Mouse (Mus musculus) kidney, adult 8-10 months (tissue): ENCODE results near the gene Cadm1.

Source experiments
- DNase-seq, 2 experiments: peaks; one replicate each; pipeline ENCODE4 v3.0.0; 2022

Gene Cadm1

DNA sequence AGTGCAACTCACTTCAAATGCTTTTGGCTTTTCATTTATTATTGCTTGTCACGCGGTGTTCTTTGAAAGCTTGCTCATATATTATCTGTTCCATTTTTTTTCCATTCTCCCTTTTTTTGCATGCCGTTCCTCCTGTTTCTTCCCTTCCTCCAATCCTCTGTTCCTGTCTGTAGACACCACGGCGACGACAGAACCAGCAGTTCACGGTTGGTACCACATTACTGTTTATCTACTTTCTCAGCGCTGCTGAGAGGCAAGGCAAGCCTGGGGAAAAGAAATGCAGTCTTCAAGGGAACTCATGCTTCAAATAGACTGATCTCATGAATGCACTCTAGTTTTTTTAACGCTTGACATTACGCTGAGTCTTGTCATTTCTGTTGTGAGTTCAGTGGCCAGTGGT lies 299.2 kb downstream of the Cadm1 start:
- DNase-seq = no peak

- DNase-seq = no peak
These were observed 299.9 kb downstream of the Cadm1 start for GRCm38 (mm10) chr9:47829846-47830245.

GRCm38 (mm10) chr9:47831412-47831811 lies 301.4 kb downstream of the Cadm1 start:
- no peak for DNase-seq

DNA sequence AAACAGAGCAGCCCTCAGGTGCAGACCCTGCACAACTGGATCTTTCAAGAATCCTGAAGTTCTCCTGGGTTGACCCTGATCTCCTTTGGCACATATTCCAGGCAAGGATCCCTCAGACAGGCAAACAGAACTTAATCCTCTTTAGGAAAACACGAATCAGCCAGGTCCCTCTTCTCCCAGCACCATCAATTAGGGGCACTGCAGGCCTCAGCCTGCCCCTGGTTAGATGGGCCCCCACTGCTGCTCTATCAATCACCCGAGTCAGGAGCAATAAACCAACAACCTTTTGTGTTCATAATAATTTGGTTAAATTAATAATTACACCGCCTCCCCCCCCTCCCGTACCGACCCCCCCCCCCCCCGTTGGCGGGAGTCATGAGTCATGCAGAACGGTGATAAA lies 308.2 kb downstream of the Cadm1 start:
- no peak for DNase-seq

DNA sequence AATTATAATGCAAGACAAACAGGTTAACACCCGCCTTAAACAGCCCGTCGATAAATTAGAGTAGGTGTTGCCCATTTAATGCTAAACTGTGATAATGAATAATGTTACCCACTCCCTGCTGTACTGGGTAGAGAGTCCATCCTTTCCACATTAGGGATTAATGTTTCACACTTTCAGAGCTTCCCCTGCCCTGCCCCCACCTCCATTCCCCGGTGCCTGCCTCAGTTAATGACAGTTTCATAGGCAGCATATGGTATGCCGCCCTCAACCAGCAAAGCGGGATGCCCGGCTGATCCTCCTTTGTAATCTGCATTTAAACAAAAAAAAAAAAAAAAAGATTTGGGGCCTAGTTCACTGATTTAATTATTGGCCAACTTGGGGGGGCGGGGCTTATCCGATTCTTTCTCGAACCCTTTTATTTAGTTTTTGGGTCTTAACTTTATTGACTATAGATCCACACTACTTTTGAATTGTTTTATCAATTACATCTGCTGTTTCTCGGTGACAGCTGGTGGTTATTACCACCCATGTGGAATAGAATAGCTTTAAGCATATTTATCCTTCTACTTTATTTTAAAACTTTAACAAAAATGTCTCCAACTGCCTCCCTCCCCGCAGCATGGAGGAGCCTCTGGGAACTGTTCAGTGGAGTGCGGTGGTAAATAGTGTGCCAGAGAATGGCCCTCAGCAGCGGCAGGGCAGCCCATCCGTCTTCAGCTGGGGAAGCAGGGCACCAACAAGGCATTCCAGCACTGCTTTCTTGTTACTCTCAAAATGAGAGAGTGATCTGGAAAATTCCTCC lies 309.1 kb downstream of the Cadm1 start:
- no peak for DNase-seq

GRCm38 (mm10) chr9:47839692-47840025 lies 309.7 kb downstream of the Cadm1 start:
- DNase-seq = no peak

GRCm38 (mm10) chr9:47843328-47843727 lies 313.4 kb downstream of the Cadm1 start:
- no peak for DNase-seq

DNA sequence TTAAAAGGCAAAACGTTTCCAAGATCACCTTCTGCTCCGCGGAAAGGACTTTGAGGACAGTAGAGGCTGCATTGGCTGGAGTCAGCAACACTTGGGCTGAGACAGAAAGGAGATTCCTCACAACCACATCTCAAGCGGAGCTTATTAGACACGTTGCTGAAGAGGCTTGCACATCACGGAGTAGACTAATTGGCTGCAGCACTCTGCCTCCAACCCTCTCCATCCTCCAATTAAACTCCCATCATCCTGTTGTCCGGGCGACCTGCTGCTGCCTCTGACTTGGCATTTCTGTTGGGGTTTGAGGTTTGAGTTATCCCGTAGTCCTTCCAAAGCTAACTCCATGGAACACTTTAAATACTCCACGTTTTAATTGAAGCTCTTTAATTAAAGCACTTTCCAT lies 316.3 kb downstream of the Cadm1 start:
- DNase-seq = no peak

GRCm38 (mm10) chr9:47846926-47847325 lies 317.0 kb downstream of the Cadm1 start:
- DNase-seq = no peak

- no peak for DNase-seq
These were observed 317.8 kb downstream of the Cadm1 start for GRCm38 (mm10) chr9:47847797-47848196.

GRCm38 (mm10) chr9:47848745-47849144 lies 318.8 kb downstream of the Cadm1 start:
- DNase-seq = no peak

GRCm38 (mm10) chr9:47856311-47856710 lies 326.3 kb downstream of the Cadm1 start:
- DNase-seq = no peak

DNA sequence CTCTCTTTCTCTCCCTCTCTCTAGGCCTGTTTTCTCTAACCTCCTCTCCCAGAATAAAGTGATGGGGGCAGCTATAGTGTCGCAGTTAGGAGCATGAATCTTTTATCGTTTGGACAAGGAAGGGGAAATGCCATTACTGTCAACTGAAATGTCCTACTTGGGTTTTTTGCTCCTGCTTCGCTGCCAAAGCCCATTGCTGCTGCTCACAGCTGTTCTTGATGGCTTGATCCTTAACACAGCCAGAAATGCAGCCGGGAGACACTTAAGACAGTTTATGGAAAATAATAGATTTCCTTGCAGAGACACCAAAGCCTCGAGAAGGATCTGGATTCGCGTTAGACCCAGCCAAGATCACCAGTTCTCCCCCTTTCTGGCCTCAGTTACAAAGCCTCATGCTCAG lies 327.3 kb downstream of the Cadm1 start:
- no peak for DNase-seq

- no peak for DNase-seq
These were observed 328.2 kb downstream of the Cadm1 start for GRCm38 (mm10) chr9:47858134-47858533.

DNA sequence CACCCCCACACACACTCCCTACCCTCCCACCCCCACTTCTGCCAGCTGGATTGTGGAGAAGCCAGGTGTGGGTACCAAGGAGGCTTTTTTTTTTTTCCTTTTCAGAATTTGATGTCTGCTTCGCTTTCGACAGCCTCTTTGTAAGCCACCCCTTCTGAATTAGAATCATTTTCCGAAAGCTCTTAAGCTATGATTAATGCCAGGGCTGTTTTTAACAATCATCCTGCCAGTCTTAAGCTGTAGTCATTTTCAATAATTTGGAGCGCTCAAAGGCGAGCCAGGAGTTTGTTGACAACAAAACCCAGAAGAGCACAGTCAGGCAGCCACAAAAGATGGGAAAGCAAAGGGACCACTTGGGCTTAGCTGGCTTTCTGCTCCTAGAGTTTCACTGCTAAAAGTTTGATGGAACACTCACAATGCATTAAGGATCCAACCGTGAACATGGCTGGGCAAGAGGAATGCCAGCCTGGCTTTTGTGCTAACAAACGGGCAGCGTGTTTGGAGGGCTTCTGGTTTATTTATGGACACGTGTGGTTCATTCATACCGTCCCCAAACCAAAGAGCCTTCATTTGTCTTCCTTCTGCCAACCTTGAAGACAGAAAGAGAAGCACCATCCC lies 328.9 kb downstream of the Cadm1 start:
- DNase-seq = no peak

GRCm38 (mm10) chr9:47860994-47861393 lies 331.0 kb downstream of the Cadm1 start:
- no peak for DNase-seq

- DNase-seq = no peak
These were observed 331.8 kb downstream of the Cadm1 start for GRCm38 (mm10) chr9:47861783-47862182.

DNA sequence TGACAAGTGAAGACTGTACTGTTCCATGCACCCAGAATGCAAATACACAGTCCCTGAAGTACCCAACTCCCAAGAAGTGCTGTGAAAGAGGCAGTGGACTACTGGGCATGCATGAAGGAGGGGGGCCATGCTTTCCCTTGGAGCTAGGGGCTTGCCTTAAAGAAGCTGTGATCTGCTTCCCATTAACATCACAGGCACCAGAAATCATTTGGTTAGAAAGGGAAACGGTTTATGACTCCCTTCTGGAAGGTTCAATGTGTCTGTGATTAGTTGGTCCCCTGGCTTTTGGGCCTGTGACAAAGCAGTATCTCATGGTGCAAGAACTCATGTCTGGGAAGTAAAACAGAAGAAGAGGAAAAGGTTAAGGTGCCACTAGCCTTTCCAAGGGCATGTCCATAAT lies 336.0 kb downstream of the Cadm1 start:
- DNase-seq = no peak

DNA sequence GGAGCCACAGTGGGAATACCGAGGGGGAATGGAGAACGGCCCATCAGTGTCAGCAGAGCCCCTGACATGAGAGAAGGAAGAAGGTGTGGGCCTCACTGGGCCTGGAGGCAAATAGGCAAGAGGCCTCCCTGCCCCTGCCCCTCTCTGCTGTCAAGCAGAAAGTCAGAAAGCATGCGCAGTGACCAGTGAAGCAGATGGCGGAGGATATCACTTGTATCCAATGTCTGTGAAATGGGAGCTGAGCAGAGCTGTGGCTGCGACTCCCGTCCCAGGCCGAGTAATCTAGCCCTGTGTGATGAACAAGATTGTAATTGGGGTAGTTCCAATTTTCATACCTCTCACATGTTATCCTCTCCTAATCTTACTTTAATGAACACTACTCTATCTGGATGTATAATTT lies 337.5 kb downstream of the Cadm1 start:
- no peak for DNase-seq

GRCm38 (mm10) chr9:47869661-47870060 lies 339.7 kb downstream of the Cadm1 start:
- DNase-seq = no peak

DNA sequence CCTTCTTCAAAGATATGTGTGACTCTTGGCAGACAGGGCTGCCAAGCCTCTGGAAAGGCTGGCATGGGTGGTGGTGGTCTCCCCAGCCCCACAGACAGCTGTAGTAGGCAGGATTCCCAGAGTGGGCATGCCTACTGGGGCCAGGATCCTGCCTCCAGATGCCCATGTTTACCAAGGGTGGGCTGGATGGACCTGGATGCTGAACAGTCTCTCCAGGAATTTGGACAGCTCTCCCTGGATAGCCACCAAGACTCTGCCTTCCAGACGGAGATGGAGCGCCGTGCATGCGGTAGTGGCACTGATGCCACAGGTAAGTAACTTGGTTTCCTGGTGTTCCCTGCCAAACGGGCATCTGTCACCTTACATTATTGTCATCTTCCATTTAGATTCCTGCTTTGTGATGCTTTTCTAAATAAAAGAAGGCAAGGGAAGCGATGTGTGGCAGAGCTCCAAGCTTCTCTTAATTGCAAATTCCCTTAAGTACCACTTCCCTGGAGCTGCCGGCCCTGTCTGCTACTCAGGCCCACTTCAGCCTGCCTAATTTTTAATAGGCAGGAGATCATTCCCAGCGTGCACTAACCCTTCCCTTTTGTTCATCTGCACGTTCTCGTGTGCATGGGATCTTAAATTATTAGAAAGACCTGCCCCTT lies 346.7 kb downstream of the Cadm1 start:
- DNase-seq = no peak

- no peak for DNase-seq
These were observed 350.2 kb downstream of the Cadm1 start for GRCm38 (mm10) chr9:47880171-47880570.

DNA sequence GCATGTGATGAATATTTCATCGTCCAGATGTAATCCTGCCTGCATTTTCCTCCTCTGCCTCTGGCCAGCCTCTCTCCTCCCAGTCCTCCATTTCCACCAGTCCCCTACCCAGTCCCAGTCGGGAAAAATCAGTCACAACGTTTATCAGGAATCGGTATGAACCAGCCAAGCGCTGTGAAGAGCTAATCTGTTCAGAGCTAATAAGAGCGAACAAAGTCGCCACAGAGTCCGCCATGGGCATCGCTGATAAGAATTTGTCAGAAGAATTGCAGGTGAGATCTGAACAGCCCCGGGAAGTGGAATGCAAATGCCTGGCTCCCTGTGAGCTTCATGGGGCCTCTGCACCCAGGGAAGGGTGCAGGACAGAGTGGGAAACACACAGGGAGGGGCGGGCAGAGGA lies 352.4 kb downstream of the Cadm1 start:
- DNase-seq = no peak

DNA sequence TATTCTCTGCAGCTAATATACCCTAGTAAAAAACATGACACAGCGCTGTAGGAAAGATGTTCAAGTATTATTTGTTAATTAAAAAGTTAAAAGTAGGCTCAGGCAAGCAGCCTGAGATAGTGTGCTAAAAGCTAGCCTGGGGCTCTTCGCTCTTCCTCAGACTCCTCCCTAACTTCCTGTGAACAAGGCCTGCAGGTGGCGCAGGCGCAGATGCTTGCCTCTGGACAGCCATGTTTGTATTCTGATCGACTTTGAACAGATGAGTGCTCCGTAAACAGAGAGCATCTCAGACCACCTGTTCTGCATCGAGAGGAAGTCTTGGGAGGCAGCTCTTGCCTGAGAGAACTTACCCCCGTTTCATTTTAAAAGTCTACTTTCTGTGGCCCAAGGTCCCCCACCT lies 361.7 kb downstream of the Cadm1 start:
- no peak for DNase-seq
